Mouse (Mus musculus) lung, postnatal 0 days (tissue): ENCODE results near the gene Dact3.

ENCODE experiments used
- CTCF ChIP-seq: IDR thresholded peaks from 2 replicates; pipeline ENCODE4 v1.5.1; 2016; ENCODE audit warnings: antibody characterized with exemption, mild to moderate bottlenecking
- EP300 ChIP-seq: IDR thresholded peaks from 2 replicates; pipeline ENCODE4 v1.6.1; 2016; ENCODE audit warnings: antibody characterized with exemption, mild to moderate bottlenecking, control low read depth

DNA sequence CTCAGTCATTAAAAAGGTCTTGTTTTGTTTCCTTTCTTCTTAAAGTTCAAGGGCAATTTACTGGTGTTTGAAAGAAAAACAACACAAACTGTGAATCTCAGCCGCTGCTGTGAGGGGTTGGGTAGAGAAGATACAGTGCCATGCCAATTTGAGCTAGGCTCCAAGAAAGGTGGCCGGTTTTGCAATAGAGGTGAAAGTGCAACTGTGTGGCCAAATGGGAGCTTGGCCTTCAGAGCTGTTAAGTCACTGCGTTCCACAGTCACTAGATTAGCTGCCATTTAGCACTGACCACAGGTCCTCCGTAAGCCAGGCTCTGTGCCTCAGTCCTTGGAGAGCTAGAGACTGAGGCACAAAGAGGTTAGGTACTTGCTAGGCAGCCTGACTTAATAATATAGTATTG lies 23.5 kb upstream of the Dact3 start:
- TF ChIP-seq EP300 (no peak), CTCF (no peak)
